Mouse (Mus musculus) fibroblast of lung, adult 2 months (primary cell): ENCODE measurements around the gene Bend6.
"Not testable (repeated sequence)": the region's sequence is repeated elsewhere in the genome, so short reads cannot be mapped to it uniquely, and the experiment has no call there.

Experiments
- DNase-seq: peaks from one replicate; pipeline ENCODE4 v3.0.0-alpha.2; 2011; ENCODE audit warnings: low read depth

Gene Bend6

DNA sequence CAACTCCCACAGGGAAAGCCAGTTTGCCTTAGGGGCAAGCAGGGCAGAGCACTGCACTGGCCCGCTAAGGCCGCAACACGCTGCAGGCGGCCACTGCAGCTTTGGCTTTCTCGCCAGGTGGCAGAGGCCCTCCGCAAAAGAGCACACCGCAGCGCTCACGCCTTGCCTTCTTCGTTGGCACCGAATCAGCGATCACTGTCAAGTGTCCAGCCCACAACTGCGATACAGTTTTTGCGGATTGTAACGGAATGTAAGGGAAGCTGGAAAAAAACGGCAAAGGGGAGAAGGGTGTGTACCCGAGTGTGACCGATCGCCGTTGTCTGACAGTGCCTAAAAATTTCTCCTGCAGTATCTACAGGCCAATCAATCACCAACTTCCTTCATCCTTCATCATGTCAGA lies 689 bp downstream of the Bend6 start:
- no peak for DNase-seq

GRCm38 (mm10) chr1:33906216-33906615 lies 1.4 kb downstream of the Bend6 start:
- no peak for DNase-seq

GRCm38 (mm10) chr1:33903587-33903986 lies 4.0 kb downstream of the Bend6 start:
- DNase-seq = no peak

GRCm38 (mm10) chr1:33900175-33900574 lies 7.4 kb downstream of the Bend6 start:
- peak; percentile 87 for DNase-seq

DNA sequence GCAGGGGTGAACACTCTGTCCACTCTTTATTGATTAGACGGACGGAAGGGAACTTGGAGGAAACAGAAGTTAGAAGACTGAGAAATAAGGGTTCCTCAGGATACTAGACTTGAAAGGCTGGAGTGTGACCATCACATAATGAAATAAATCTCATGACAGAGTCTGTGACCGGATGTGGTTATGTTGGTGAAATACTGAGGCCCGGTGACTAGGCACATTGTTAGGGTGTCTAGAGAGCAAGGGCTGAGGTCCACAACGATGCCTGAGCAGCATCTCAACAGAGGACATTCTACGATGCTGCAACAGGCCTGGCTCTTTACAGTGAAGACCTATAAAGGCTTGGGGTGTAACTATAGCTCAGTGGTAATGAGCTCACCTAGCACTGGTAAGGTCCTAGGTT lies 9.2 kb downstream of the Bend6 start:
- no peak for DNase-seq

DNA sequence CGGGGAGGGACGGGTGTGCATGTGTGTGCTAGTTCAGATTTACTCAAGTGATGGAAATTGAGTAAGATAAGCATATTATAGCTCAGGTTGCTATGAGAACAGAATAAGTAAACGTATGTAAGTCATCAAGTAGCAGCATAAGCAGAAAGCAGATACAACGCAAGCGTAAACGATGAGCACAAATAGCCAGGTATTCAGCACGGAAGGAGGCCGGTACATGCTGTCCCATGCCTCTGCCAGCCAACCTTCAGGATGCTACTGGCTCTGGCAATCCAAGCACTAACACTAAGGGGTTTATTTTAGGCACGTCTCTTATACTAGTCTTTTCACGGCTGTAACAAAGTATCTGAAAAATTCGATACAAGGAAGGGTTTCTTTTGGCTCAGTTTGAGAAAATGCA lies 10.2 kb downstream of the Bend6 start:
- no peak for DNase-seq

GRCm38 (mm10) chr1:33896666-33897065 lies 10.9 kb downstream of the Bend6 start:
- no peak for DNase-seq

- DNase-seq = no peak
These were observed 11.5 kb downstream of the Bend6 start for GRCm38 (mm10) chr1:33896116-33896515.

DNA sequence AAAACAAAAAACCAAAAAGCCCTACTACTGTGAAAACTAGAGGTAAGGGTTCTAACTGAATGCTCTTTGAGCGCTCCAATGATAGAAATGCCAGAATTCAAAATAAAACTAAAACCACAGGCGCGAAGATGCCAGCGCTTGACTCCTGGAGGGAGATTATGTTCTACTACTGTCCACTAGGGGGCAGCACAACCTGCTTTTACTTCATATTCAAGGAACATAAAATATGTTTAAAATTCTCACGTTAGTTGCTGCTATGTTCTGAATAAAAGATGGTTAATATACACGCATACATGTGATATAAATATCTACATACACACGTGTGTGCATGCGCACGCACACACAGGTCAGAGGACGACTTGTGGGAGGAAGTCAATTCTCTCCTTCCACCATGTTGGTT lies 14.8 kb downstream of the Bend6 start:
- DNase-seq = no peak

GRCm38 (mm10) chr1:33883102-33883839 lies 24.3 kb downstream of the Bend6 start:
- peak; percentile 40 for DNase-seq

DNA sequence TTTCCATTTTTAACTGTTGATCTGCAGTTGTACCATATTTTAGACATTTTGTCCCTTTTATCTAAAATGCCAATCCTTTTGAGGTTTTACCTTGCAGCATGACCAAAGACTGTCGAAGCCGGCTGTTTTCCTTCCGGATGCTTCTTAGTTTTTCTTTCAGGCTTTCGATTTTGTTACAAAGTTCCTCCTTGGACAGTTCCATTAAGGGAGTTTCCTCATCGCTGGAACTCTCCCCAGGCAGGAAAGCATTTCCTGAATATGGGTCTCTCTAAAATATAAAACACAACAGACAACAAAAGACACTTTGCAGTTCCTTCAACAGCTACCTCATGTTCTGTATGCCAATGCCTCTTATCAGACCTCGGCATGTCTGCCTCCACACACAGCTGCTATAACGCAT lies 29.4 kb downstream of the Bend6 start:
- no peak for DNase-seq

- no peak for DNase-seq
These were observed 31.2 kb downstream of the Bend6 start for GRCm38 (mm10) chr1:33876416-33876815.

DNA sequence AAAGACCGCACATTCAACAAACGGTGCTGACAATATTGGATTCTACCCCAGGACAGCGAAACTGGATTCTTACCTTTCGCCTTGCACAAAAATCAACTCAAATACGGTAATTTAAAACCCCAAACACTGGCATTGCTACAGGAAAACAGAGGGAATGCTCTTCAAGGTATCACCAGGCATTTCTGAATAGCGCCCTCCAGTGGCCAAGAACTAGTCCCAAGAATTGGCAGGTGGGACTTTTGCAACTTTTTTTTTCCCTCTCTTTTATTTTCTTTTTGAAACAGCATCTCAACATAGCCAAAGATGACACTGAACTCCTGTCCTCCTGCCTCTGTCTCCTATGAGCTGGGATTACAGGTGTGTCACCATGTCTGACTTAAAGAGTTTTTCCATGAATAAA lies 31.9 kb downstream of the Bend6 start:
- no peak for DNase-seq

- no peak for DNase-seq
These were observed 34.1 kb downstream of the Bend6 start for GRCm38 (mm10) chr1:33873561-33873960.

DNA sequence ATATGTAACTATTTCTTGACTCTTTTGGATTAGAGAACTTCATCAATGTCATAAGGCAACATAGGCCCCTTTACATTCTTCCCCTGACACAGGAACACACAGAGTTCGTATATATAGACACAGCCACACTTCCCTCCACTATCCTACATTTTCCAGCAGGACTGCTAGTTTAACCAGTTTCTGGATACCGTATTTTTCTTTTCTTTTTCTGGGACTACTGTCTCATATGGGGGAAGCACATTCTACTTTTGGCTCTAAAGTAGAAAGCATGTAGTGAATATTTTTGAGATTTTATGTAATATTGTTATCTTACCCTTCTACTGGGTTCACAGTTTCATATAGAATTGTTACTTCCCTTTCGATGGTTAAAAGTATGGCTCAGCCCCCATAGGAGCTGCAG lies 38.2 kb downstream of the Bend6 start:
- DNase-seq = no peak

DNA sequence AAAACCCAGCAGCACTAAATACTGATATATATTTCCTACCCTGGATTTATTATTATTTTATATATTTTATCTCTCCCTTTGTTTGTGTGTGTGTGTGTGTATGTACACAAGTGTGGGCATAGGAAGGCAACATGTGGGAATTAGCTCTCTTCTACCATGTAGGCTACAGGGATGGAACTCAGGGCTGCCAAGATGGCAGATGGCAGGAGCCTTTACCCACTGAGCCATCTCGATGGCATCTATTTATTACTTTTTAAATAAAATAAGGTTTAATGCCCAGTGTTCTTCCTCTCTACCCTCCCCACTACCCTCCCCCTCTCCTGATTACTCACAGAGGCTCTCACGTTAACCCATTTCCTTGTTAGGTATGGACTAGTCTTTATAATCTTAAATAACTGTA lies 38.6 kb downstream of the Bend6 start:
- DNase-seq = no peak

- no peak for DNase-seq
These were observed 60.8 kb downstream of the Bend6 start for GRCm38 (mm10) chr1:33846807-33847206.

GRCm38 (mm10) chr1:33843823-33844222 lies 63.8 kb downstream of the Bend6 start:
- no peak for DNase-seq

- DNase-seq = not testable (repeated sequence)
These were observed 68.7 kb downstream of the Bend6 start for GRCm38 (mm10) chr1:33838952-33839351.

GRCm38 (mm10) chr1:33830586-33830985 lies 77.0 kb downstream of the Bend6 start:
- DNase-seq = no peak

GRCm38 (mm10) chr1:33817931-33818330 lies 89.7 kb downstream of the Bend6 start:
- no peak for DNase-seq

- DNase-seq = peak; percentile 72
These were observed 93.5 kb downstream of the Bend6 start, which contains the start of gene Zfp451 for GRCm38 (mm10) chr1:33813868-33814794. Gene Zfp451, minus strand, starts transcription at chr1:33814595.

DNA sequence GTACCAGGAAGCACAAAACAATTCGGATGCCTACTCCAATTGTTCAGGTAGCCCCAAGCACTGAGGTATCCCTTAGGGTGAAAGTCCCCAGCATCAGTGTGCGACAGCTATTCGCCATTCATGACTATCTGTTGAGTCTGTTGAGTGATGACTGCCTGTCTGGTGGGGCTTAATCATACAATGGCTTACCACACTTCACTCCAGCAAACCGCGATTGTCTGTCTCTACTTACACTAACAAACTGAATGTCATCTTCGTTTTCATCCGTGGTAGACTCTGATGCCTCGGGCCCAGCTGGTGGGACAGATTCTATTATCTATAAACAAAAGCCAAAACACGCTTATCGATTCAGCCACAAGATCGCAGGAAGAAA lies 94.1 kb downstream of the Bend6 start:
- no peak for DNase-seq
